Mouse (Mus musculus): ENCODE measurements around the gene Mgat2. TPM values are rescaled to one million over a fixed set of nuclear protein-coding genes. Genes with fewer than 3 reads are reported as not detected.

Mgat2 gene
- polyA plus RNA-seq, 1 experiment from 2014 or later, result 40.6 TPM

GRCm38 (mm10) chr12:69198164-69198535, 14.2 kb downstream of the Mgat2 start, which contains the start of gene Dnaaf2:
Gene Dnaaf2 (minus strand): TSS chr12:69198429.
- Histone ChIP-seq H3K36me3 (ENCODE audit: control insufficient read depth, insufficient read depth, low read length) (peaks cover 8% of the 10 kb centered on the region), H3K4me3 (ENCODE audit: low read depth, low read length) (peak within 1 kb of the TSS; percentile 93), H3K9me3 (ENCODE audit: control insufficient read depth, low read length) (no peaks in the 10 kb centered on the region), H3K27ac (ENCODE audit: low read depth, low read length) (peak within 1 kb of the TSS; percentile 85), H3K9ac (ENCODE audit: low read length) (peak within 1 kb of the TSS; percentile 85), H3K4me1 (replicated peaks; ENCODE audit: control insufficient read depth, insufficient read depth, low read length) (no peaks in the 10 kb centered on the region), H3K27me3 (ENCODE audit: control insufficient read depth, insufficient read depth, low read length) (no peaks in the 10 kb centered on the region), H3K4me2 (ENCODE audit: low read depth, low read length, severe bottlenecking) (peak within 1 kb of the TSS; percentile 93)
- ATAC-seq (replicated peaks; ENCODE audit: low FRiP score), result peak; percentile 42
- DNase-seq (ENCODE audit: low spot score), result peak; percentile 87
- WGBS, result 0% methylated on average over 18 of the region's 18 CpGs

GRCm38 (mm10) chr12:69198985-69199384, 15.0 kb downstream of the Mgat2 start:
- Histone ChIP-seq H3K4me2 (ENCODE audit: low read depth, low read length, severe bottlenecking) (no peak overlapping the region), H3K4me1 (replicated peaks; ENCODE audit: control insufficient read depth, insufficient read depth, low read length) (no peaks in the 10 kb centered on the region), H3K27ac (ENCODE audit: low read depth, low read length) (no peak overlapping the region), H3K27me3 (ENCODE audit: control insufficient read depth, insufficient read depth, low read length) (no peaks in the 10 kb centered on the region), H3K9ac (ENCODE audit: low read length) (no peak overlapping the region), H3K4me3 (ENCODE audit: low read depth, low read length) (no peak overlapping the region), H3K36me3 (ENCODE audit: control insufficient read depth, insufficient read depth, low read length) (peaks cover 8% of the 10 kb centered on the region), H3K9me3 (ENCODE audit: control insufficient read depth, low read length) (no peaks in the 10 kb centered on the region)
- DNase-seq (ENCODE audit: low spot score), result no peak
- ATAC-seq (replicated peaks; ENCODE audit: low FRiP score), result no peak

GRCm38 (mm10) chr12:69204052-69204833, 20.3 kb downstream of the Mgat2 start, which contains the start of gene Gm49384:
Gene Gm49384 (minus strand): TSS chr12:69204267.
- peaks cover 11% of the 10 kb centered on the region for H3K36me3 ChIP-seq (ENCODE audit: control insufficient read depth, insufficient read depth, low read length)
- no peaks in the 10 kb centered on the region for H3K4me1 ChIP-seq (replicated peaks; ENCODE audit: control insufficient read depth, insufficient read depth, low read length)
- H3K4me2 ChIP-seq (ENCODE audit: low read depth, low read length, severe bottlenecking), result no peak within 1 kb of the TSS
- H3K27me3 ChIP-seq (ENCODE audit: control insufficient read depth, insufficient read depth, low read length), result no peaks in the 10 kb centered on the region
- WGBS, result 90% methylated on average over 16 of the region's 16 CpGs
- H3K9me3 ChIP-seq (ENCODE audit: control insufficient read depth, low read length), result no peaks in the 10 kb centered on the region
- H3K4me3 ChIP-seq (ENCODE audit: low read depth, low read length), result no peak within 1 kb of the TSS
- ATAC-seq (replicated peaks; ENCODE audit: low FRiP score), result no peak; the same call in 1 of the 2 replicates
- peak; percentile 43 for DNase-seq (ENCODE audit: low spot score)
- no peak within 1 kb of the TSS for H3K9ac ChIP-seq (ENCODE audit: low read length)
- H3K27ac ChIP-seq (ENCODE audit: low read depth, low read length), result no peak within 1 kb of the TSS

GRCm38 (mm10) chr12:69207396-69207795, 23.4 kb downstream of the Mgat2 start:
- no peaks in the 10 kb centered on the region for H3K27me3 ChIP-seq (ENCODE audit: control insufficient read depth, insufficient read depth, low read length)
- H3K9ac ChIP-seq (ENCODE audit: low read length), result no peak overlapping the region
- ATAC-seq (replicated peaks; ENCODE audit: low FRiP score), result no peak
- H3K4me2 ChIP-seq (ENCODE audit: low read depth, low read length, severe bottlenecking), result no peak overlapping the region
- H3K4me1 ChIP-seq (replicated peaks; ENCODE audit: control insufficient read depth, insufficient read depth, low read length), result no peaks in the 10 kb centered on the region
- no peaks in the 10 kb centered on the region for H3K9me3 ChIP-seq (ENCODE audit: control insufficient read depth, low read length)
- whole genome bisulfite sequencing, result 92% methylated on average over 8 of the region's 8 CpGs
- H3K36me3 ChIP-seq (ENCODE audit: control insufficient read depth, insufficient read depth, low read length), result peaks cover 9% of the 10 kb centered on the region; the same call in 1 of the 2 replicates
- peak; percentile 34 for DNase-seq (ENCODE audit: low spot score)
- H3K27ac ChIP-seq (ENCODE audit: low read depth, low read length), result no peak overlapping the region
- no peak overlapping the region for H3K4me3 ChIP-seq (ENCODE audit: low read depth, low read length)

- 94% methylated on average over 7 of the region's 7 CpGs for WGBS
- Histone ChIP-seq H3K36me3 (ENCODE audit: control insufficient read depth, insufficient read depth, low read length) (peaks cover 10% of the 10 kb centered on the region; the same call in 1 of the 2 replicates), H3K4me3 (ENCODE audit: low read depth, low read length) (no peak overlapping the region), H3K27me3 (ENCODE audit: control insufficient read depth, insufficient read depth, low read length) (no peaks in the 10 kb centered on the region), H3K9ac (ENCODE audit: low read length) (no peak overlapping the region), H3K9me3 (ENCODE audit: control insufficient read depth, low read length) (no peaks in the 10 kb centered on the region), H3K27ac (ENCODE audit: low read depth, low read length) (no peak overlapping the region), H3K4me1 (replicated peaks; ENCODE audit: control insufficient read depth, insufficient read depth, low read length) (no peaks in the 10 kb centered on the region), H3K4me2 (ENCODE audit: low read depth, low read length, severe bottlenecking) (no peak overlapping the region)
- ATAC-seq (replicated peaks; ENCODE audit: low FRiP score), result no peak
- peak; percentile 28 for DNase-seq (ENCODE audit: low spot score)
Observed at GRCm38 (mm10) chr12:69207926-69208325, 24.0 kb downstream of the Mgat2 start.

- Histone ChIP-seq H3K9ac (ENCODE audit: low read length) (no peak overlapping the region), H3K4me1 (replicated peaks; ENCODE audit: control insufficient read depth, insufficient read depth, low read length) (no peaks in the 10 kb centered on the region), H3K27me3 (ENCODE audit: control insufficient read depth, insufficient read depth, low read length) (no peaks in the 10 kb centered on the region), H3K36me3 (ENCODE audit: control insufficient read depth, insufficient read depth, low read length) (peaks cover 10% of the 10 kb centered on the region; the same call in 1 of the 2 replicates), H3K4me3 (ENCODE audit: low read depth, low read length) (no peak overlapping the region), H3K9me3 (ENCODE audit: control insufficient read depth, low read length) (no peaks in the 10 kb centered on the region), H3K4me2 (ENCODE audit: low read depth, low read length, severe bottlenecking) (no peak overlapping the region), H3K27ac (ENCODE audit: low read depth, low read length) (no peak overlapping the region)
- DNase-seq (ENCODE audit: low spot score) (peak; percentile 41), ATAC-seq (replicated peaks; ENCODE audit: low FRiP score) (no peak)
- 90% methylated on average over 2 of the region's 2 CpGs for WGBS
Observed at GRCm38 (mm10) chr12:69208520-69208919, 24.6 kb downstream of the Mgat2 start.

GRCm38 (mm10) chr12:69210056-69210979, 26.4 kb downstream of the Mgat2 start:
- Histone ChIP-seq H3K36me3 (ENCODE audit: control insufficient read depth, insufficient read depth, low read length) (peaks cover 12% of the 10 kb centered on the region; the same call in 1 of the 2 replicates), H3K4me3 (ENCODE audit: low read depth, low read length) (no peak overlapping the region), H3K27ac (ENCODE audit: low read depth, low read length) (no peak overlapping the region), H3K9me3 (ENCODE audit: control insufficient read depth, low read length) (no peaks in the 10 kb centered on the region), H3K4me1 (replicated peaks; ENCODE audit: control insufficient read depth, insufficient read depth, low read length) (no peaks in the 10 kb centered on the region), H3K4me2 (ENCODE audit: low read depth, low read length, severe bottlenecking) (no peak overlapping the region), H3K27me3 (ENCODE audit: control insufficient read depth, insufficient read depth, low read length) (no peaks in the 10 kb centered on the region), H3K9ac (ENCODE audit: low read length) (no peak overlapping the region)
- DNase-seq (ENCODE audit: low spot score) (peak; percentile 49), ATAC-seq (replicated peaks; ENCODE audit: low FRiP score) (0 out of 2 replicates have a peak, but pooled peaks have one; percentile 16)
- WGBS, result 91% methylated on average over 18 of the region's 18 CpGs

- 90% methylated on average over 5 of the region's 5 CpGs for WGBS
- Histone ChIP-seq H3K27me3 (ENCODE audit: control insufficient read depth, insufficient read depth, low read length) (no peaks in the 10 kb centered on the region), H3K27ac (ENCODE audit: low read depth, low read length) (no peak overlapping the region), H3K4me1 (replicated peaks; ENCODE audit: control insufficient read depth, insufficient read depth, low read length) (no peaks in the 10 kb centered on the region), H3K9ac (ENCODE audit: low read length) (no peak overlapping the region), H3K4me3 (ENCODE audit: low read depth, low read length) (no peak overlapping the region), H3K36me3 (ENCODE audit: control insufficient read depth, insufficient read depth, low read length) (peaks cover 12% of the 10 kb centered on the region; the same call in 1 of the 2 replicates), H3K9me3 (ENCODE audit: control insufficient read depth, low read length) (no peaks in the 10 kb centered on the region), H3K4me2 (ENCODE audit: low read depth, low read length, severe bottlenecking) (no peak overlapping the region)
- DNase-seq (ENCODE audit: low spot score) (peak; percentile 25), ATAC-seq (replicated peaks; ENCODE audit: low FRiP score) (no peak)
Observed at GRCm38 (mm10) chr12:69211057-69211456, 27.1 kb downstream of the Mgat2 start.

All from forebrain, embryonic 11.5 days (tissue).